Mouse (Mus musculus) cortical plate, adult 2 months (tissue): Measurements from ENCODE around the gene Pkp1. TPM values are rescaled to one million over a fixed set of nuclear protein-coding genes. Genes with fewer than 3 reads are reported as not detected.

Source experiments
- H3K27ac ChIP-seq: fragments of 200-500 bp; 2 replicates; pipeline ENCODE4 v1.5.1; 2012; ENCODE audit warnings: low read length, control low read depth, inconsistent platforms; ENCODE audit not compliant: insufficient read depth
- H3K4me1 ChIP-seq: fragments of 200-500 bp; 2 replicates; pipeline ENCODE4 v1.6.1; 2011; ENCODE audit warnings: low read length; ENCODE audit not compliant: control insufficient read depth, insufficient read depth
- H3K4me3 ChIP-seq: fragments of 200-500 bp; 2 replicates; pipeline ENCODE4 v1.5.1; 2011; ENCODE audit warnings: mild to moderate bottlenecking, low read length, control low read depth; ENCODE audit not compliant: insufficient read depth
- CTCF ChIP-seq: fragments of 200-500 bp; IDR thresholded peaks from 2 replicates; pipeline ENCODE4 v1.5.1; 2011; ENCODE audit warnings: mild to moderate bottlenecking, control low read depth, low read length; ENCODE audit not compliant: insufficient read depth; ENCODE audit errors: extremely low read depth
- POLR2A ChIP-seq: fragments of 200-500 bp; IDR thresholded peaks from 2 replicates; pipeline ENCODE4 v1.6.1; 2011; ENCODE audit warnings: mild to moderate bottlenecking, low read length, control low read depth; ENCODE audit not compliant: insufficient read depth; ENCODE audit errors: extremely low read depth
- polyA plus RNA-seq: library from polyadenylated mRNA; depleted of rRNA; stranded (reverse); fragments of >200 nt; gene quantifications from 2 replicates; pipeline ENCODE4 v1.2.3, GENCODE M21; 2012

Gene Pkp1
- polyA plus RNA-seq, 1 experiment = 0.15 TPM

DNA sequence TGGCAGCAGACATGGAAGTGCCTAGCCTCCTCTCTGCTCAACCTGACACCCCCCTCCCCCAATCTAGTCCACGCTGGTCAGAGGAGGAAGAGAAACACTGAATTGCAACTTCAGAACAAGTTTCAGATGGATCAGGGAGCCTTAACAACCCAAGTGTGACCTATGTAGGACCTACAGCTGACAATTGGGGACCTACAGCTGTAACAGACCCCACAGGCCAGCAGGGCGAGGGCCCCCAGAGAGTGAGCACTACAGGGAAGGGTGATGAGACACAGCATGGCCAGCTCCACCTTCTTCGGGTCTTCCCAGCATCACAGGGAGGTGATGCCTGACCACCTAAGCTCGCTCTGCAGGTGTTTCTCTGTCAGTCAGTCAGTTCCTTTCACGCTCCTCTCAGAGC lies 57.9 kb downstream of the Pkp1 start:
- Histone ChIP-seq H3K4me1 (no peaks in the 10 kb centered on the region), H3K4me3 (no peak overlapping the region), H3K27ac (no peak overlapping the region)
- TF ChIP-seq POLR2A (no peak), CTCF (no peak)

DNA sequence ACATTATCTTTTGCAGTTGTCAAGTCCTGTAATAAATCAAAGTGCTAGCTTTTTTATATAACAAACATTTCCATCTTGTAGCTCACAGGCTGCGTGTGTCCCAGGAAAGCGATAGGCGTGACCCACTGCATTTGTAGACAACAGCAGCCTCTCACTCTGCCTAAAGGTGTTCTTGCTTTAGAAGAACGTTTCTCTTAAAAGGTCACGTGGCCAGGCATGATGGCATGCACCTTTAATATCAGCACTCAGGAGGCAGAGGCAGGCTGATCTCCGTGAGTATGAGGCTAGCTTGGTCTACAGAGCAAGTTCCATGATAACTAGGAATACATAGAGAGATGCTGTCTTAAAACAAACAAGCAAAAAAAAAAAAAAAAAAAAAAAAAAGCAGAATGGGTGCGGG lies 60.5 kb downstream of the Pkp1 start:
- no peak for TF ChIP-seq CTCF
- TF ChIP-seq POLR2A = no peak
- no peak overlapping the region for H3K4me3 ChIP-seq
- H3K4me1 ChIP-seq = no peaks in the 10 kb centered on the region
- H3K27ac ChIP-seq = no peak overlapping the region

DNA sequence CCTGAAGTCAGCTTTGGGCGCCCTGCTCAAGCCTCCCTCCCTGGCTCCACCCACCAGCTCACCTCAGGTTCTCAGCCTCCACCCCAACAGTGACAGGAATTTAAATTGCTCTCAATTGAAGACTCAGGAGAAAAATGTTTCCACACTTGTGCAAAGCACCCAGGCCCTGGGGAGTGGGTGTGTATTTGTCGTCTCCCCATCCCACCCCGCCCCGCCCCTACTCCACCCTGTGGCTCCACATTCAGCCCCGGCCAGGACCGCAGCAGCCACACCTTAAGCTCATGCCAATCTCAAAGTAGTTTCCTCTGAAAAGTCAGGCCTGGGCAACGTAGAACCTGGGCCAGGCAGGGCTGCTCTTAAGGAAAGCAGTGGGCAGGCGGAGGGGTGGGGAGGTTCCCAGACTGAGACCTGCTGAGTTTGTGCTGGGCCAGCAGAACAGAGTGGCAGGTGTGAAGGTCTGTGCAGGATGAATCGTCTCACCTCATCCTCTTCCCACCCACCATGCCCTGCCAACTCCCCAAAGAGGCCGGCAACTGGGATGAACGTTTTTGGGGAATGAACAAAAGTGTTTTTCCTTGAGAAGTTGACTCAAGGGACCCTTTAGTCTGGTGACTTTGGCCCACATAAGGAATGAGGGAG lies 61.8 kb downstream of the Pkp1 start:
- TF ChIP-seq POLR2A = no peak
- no peak for TF ChIP-seq CTCF
- Histone ChIP-seq H3K4me3 (no peak overlapping the region), H3K27ac (no peak overlapping the region), H3K4me1 (no peaks in the 10 kb centered on the region)

DNA sequence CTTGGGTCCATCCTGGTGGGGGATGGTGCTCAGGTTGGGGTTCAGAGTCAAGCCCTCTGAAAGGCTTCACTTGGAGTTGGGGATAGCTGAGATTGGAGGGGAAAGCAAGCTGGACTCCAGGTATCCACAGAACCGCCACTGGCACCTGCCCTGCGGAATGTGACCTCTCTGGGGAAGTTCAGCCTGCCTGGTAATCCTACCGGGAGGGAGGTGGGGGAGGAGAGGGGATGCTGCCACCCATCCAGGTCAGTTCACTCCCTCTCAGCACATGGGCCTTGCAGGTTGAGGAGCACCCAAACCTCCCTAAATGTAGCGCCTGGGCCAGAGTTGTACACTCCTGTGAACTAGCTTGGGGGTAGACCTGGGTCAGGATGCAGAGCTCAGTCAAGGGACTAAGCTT lies 62.9 kb downstream of the Pkp1 start:
- H3K4me3 ChIP-seq = no peak overlapping the region
- no peaks in the 10 kb centered on the region for H3K4me1 ChIP-seq
- no peak for TF ChIP-seq POLR2A
- H3K27ac ChIP-seq = no peak overlapping the region

DNA sequence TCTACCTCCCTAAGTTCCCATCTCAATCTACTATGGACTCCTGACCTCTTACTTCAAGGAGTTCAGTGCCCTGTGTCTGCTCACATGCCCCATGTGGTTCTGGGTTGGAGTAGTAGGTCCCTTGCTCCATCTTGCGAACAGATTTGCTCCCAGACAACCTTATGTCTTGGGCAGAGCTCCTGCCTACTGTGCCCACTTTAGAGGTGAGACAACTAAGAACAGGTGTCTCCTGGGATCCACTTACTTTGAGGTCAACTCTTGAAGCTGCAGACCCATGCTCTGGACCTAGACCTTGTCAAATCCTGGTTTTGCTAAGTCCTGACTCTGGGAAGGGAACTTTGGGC lies 63.7 kb downstream of the Pkp1 start:
- H3K4me1 ChIP-seq = no peaks in the 10 kb centered on the region
- H3K27ac ChIP-seq = no peak overlapping the region
- no peak for TF ChIP-seq CTCF
- no peak for TF ChIP-seq POLR2A
- H3K4me3 ChIP-seq = no peak overlapping the region

GRCm38 (mm10) chr1:135854591-135855343 lies 64.2 kb downstream of the Pkp1 start:
- no peak overlapping the region for H3K27ac ChIP-seq
- no peak overlapping the region for H3K4me3 ChIP-seq
- no peaks in the 10 kb centered on the region for H3K4me1 ChIP-seq
- no peak for TF ChIP-seq POLR2A
- TF ChIP-seq CTCF = no peak

- no peak for TF ChIP-seq POLR2A
- no peak for TF ChIP-seq CTCF
- Histone ChIP-seq H3K4me3 (no peak overlapping the region), H3K4me1 (no peaks in the 10 kb centered on the region), H3K27ac (no peak overlapping the region)
Observed at GRCm38 (mm10) chr1:135853200-135853599, 65.8 kb downstream of the Pkp1 start.

GRCm38 (mm10) chr1:135852044-135852756 lies 66.8 kb downstream of the Pkp1 start:
- H3K4me1 ChIP-seq = no peaks in the 10 kb centered on the region
- H3K4me3 ChIP-seq = no peak overlapping the region
- no peak for TF ChIP-seq CTCF
- no peak for TF ChIP-seq POLR2A
- no peak overlapping the region for H3K27ac ChIP-seq

- no peaks in the 10 kb centered on the region for H3K4me1 ChIP-seq
- H3K27ac ChIP-seq = no peak overlapping the region
- TF ChIP-seq POLR2A (no peak), CTCF (peak; percentile 65)
- H3K4me3 ChIP-seq = no peak overlapping the region
Observed at GRCm38 (mm10) chr1:135850722-135851512, 68.1 kb downstream of the Pkp1 start.
